Mouse (Mus musculus): ENCODE measurements around the gene Ahsa1. TPM values are rescaled to one million over a fixed set of nuclear protein-coding genes. Genes with fewer than 3 reads are reported as not detected.

Ahsa1 gene
- polyA plus RNA-seq (2014; fragmentation: Illumina TruSeq; extraction: RNeasy Lipid Tissue Mini Kit (QIAGEN cat#74804); ENCODE audit: insufficient read depth, low read depth, low replicate concordance), result 116 TPM

DNA sequence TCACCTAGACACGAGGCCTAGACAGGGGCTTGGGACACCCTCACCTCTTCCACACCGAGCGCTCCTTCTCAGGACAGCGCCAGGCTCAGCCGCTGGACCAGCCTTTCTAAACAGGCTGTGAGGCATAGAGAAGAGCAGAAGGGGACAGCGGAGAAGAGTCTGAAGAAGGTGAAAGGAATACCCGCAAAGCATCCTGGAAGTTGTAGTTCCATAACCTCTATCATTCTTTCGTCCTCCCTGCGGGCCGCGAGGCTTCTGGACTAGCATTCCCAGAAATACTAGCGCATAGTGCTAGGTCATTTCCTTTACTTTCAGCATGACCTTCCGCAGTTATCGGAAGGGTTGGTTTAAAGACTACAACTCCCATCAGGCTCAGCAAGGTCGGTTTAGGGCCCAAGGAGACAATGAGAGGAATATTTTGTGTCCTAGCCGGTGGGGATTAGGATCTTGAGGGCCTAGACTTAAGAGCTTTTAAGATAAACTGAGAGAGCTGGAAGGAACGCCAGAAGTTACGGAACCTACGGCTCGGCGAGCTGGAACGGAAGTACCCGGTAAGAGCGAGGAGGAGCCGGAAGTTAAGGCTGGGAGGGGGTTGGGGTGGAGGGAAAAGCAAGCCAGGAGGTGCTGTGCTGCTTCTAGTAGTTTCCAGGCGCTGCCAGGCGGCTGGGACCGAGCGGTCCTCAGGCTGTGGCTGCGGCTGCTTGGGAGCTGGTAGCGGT is at the start of gene Ahsa1, which contains the start of gene Vipas39:
Ahsa1 (plus strand) TSS at position 372 of the 719 bp plus-strand sequence.
Vipas39 (minus strand) TSS at position 149 of the 719 bp plus-strand sequence.

DNA sequence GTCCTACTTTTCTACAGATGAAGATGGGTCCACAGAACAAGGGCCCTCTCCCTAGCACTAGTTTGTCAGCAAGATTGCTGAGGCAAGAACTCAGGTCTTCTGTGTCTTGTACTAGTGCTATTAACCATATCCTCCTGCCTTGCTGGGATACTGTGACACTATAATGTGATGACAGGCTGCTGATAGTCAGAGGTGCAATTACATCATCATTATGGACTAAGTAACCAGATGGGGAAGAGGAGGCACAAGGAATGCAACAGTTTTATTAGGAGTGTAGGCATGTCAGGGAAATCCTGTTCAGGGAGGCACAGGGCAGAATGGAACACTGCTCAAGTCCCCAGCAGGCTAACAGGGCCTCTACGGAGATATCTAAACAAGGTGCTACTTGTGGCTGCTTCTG is 27.6 kb upstream of the Ahsa1 start, which contains the start of gene Noxred1:
Noxred1 (minus strand) TSS at position 101 of the 400 bp plus-strand sequence.

DNA sequence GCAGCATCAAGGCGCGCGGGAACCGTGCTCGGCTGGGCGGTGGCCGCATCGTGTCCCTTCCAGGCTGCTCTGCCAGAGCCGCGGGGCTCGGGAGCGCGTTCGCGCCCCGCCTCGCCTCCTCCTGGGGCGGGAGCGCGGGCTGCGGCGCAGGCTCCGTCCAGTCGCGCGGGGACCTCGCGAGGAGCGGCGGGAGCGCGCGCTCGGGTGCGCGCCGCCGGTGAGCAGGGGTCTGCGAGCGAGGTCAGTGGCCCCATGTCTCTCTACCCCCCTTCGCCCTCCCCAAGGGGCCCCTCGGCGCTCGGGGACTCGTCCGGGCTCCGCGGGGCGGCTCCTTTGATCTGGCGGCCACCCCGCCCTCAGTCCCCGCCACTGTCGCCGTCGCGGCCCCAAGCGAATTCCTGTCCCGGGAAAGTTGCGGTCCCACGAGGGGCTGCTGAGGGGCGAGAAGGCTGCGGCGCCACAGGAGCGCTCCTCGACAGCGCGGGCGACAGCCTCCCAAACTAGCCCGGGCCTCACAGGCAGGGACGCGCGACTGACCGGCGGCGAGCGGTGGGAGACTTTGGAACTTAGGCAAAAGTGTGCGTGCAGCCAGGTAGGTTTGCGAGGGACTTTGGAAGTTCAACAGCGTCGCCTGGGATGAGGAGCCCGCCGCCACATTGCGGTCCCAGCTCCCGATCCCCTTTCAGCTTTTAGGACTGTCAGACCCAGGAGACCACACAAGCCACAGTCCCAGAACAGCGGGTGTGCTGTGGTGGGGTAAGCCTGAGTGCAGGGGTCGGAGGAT is 33.6 kb downstream of the Ahsa1 start, which contains the start of gene Ism2:
Ism2 (minus strand) TSS at position 49 of the 784 bp plus-strand sequence.

Other genes starting within 250 kb of the Ahsa1 start
- 0.07 TPM for gene Tmem63c, start 245.1 kb upstream of the Ahsa1 start, polyA plus RNA-seq (2014; fragmentation: Illumina TruSeq; extraction: RNeasy Lipid Tissue Mini Kit (QIAGEN cat#74804); ENCODE audit: insufficient read depth, low read depth, low replicate concordance)
- gene Ngb, start 163.9 kb upstream of the Ahsa1 start, polyA plus RNA-seq (2014; fragmentation: Illumina TruSeq; extraction: RNeasy Lipid Tissue Mini Kit (QIAGEN cat#74804); ENCODE audit: insufficient read depth, low read depth, low replicate concordance), result 4.3 TPM
- 83.2 TPM for gene Gstz1, start 119.3 kb upstream of the Ahsa1 start, polyA plus RNA-seq (2014; fragmentation: Illumina TruSeq; extraction: RNeasy Lipid Tissue Mini Kit (QIAGEN cat#74804); ENCODE audit: insufficient read depth, low read depth, low replicate concordance)
- gene Pomt2, start 118.5 kb upstream of the Ahsa1 start, polyA plus RNA-seq (2014; fragmentation: Illumina TruSeq; extraction: RNeasy Lipid Tissue Mini Kit (QIAGEN cat#74804); ENCODE audit: insufficient read depth, low read depth, low replicate concordance), result 6.5 TPM
- gene Samd15, start 66.8 kb upstream of the Ahsa1 start, polyA plus RNA-seq (2014; fragmentation: Illumina TruSeq; extraction: RNeasy Lipid Tissue Mini Kit (QIAGEN cat#74804); ENCODE audit: insufficient read depth, low read depth, low replicate concordance), result 0.29 TPM
- gene Tmed8, start 66.0 kb upstream of the Ahsa1 start, polyA plus RNA-seq (2014; fragmentation: Illumina TruSeq; extraction: RNeasy Lipid Tissue Mini Kit (QIAGEN cat#74804); ENCODE audit: insufficient read depth, low read depth, low replicate concordance), result 3.5 TPM
- 0.63 TPM for gene Noxred1, start 27.7 kb upstream of the Ahsa1 start, polyA plus RNA-seq (2014; fragmentation: Illumina TruSeq; extraction: RNeasy Lipid Tissue Mini Kit (QIAGEN cat#74804); ENCODE audit: insufficient read depth, low read depth, low replicate concordance)
- 19.3 TPM for gene Vipas39, start 223 bp upstream of the Ahsa1 start, polyA plus RNA-seq (2014; fragmentation: Illumina TruSeq; extraction: RNeasy Lipid Tissue Mini Kit (QIAGEN cat#74804); ENCODE audit: insufficient read depth, low read depth, low replicate concordance)
- gene Ism2, start 33.2 kb downstream of the Ahsa1 start, polyA plus RNA-seq (2014; fragmentation: Illumina TruSeq; extraction: RNeasy Lipid Tissue Mini Kit (QIAGEN cat#74804); ENCODE audit: insufficient read depth, low read depth, low replicate concordance), result 1.3 TPM
- 80.8 TPM for gene Sptlc2, start 121.9 kb downstream of the Ahsa1 start, polyA plus RNA-seq (2014; fragmentation: Illumina TruSeq; extraction: RNeasy Lipid Tissue Mini Kit (QIAGEN cat#74804); ENCODE audit: insufficient read depth, low read depth, low replicate concordance)
- 91.3 TPM for gene Slirp, start 177.4 kb downstream of the Ahsa1 start, polyA plus RNA-seq (2014; fragmentation: Illumina TruSeq; extraction: RNeasy Lipid Tissue Mini Kit (QIAGEN cat#74804); ENCODE audit: insufficient read depth, low read depth, low replicate concordance)
- gene Alkbh1, start 177.5 kb downstream of the Ahsa1 start, polyA plus RNA-seq (2014; fragmentation: Illumina TruSeq; extraction: RNeasy Lipid Tissue Mini Kit (QIAGEN cat#74804); ENCODE audit: insufficient read depth, low read depth, low replicate concordance), result 8.7 TPM
- gene Snw1, start 205.8 kb downstream of the Ahsa1 start, polyA plus RNA-seq (2014; fragmentation: Illumina TruSeq; extraction: RNeasy Lipid Tissue Mini Kit (QIAGEN cat#74804); ENCODE audit: insufficient read depth, low read depth, low replicate concordance), result 48.4 TPM
- gene Gm5788, start 228.2 kb downstream of the Ahsa1 start, polyA plus RNA-seq (2014; fragmentation: Illumina TruSeq; extraction: RNeasy Lipid Tissue Mini Kit (QIAGEN cat#74804); ENCODE audit: insufficient read depth, low read depth, low replicate concordance), result not detected
- not detected for gene Gm8300, start 247.8 kb downstream of the Ahsa1 start, polyA plus RNA-seq (2014; fragmentation: Illumina TruSeq; extraction: RNeasy Lipid Tissue Mini Kit (QIAGEN cat#74804); ENCODE audit: insufficient read depth, low read depth, low replicate concordance)

Data from lung, adult 10 weeks (tissue).